Mouse (Mus musculus) central nervous system, embryonic 11.5 days (tissue): ENCODE measurements around the gene Hunk. TPM values are rescaled to one million over a fixed set of nuclear protein-coding genes. Genes with fewer than 3 reads are reported as not detected.

Experiments
- polyA plus RNA-seq: library from polyadenylated mRNA; depleted of rRNA; stranded (reverse); fragments of >200 nt; gene quantifications from 2 replicates; pipeline ENCODE4 v1.2.3, GENCODE M21; 2012; rRNA removed

The Hunk gene
- 17.6 and 22.4 TPM in 2 replicates for polyA plus RNA-seq

GRCm38 (mm10) chr16:90385688-90386513 is at the start of gene Hunk:
Hunk (plus strand) TSS chr16:90386013.

Other genes starting within 250 kb of the Hunk start
- 11.4 and 13.7 TPM in 2 replicates for gene Tiam1, start 242.2 kb upstream of the Hunk start, polyA plus RNA-seq
- 865 and 871 TPM in 2 replicates for gene Sod1, start 165.3 kb upstream of the Hunk start, polyA plus RNA-seq
- 56.0 and 61.8 TPM in 2 replicates for gene Scaf4, start 101.5 kb upstream of the Hunk start, polyA plus RNA-seq